Mouse (Mus musculus): Measurements from ENCODE around the gene Top3a. TPM values are rescaled to one million over a fixed set of nuclear protein-coding genes. Genes with fewer than 3 reads are reported as not detected.

Top3a gene
- polyA plus RNA-seq, 1 experiment = 7.3 TPM

GRCm38 (mm10) chr11:60731251-60731650 lies 45.9 kb downstream of the Top3a start:
- WGBS = 93% methylated on average over 14 of the region's 14 CpGs
- H3K27me3 ChIP-seq (ENCODE audit: control insufficient read depth, insufficient read depth, low read length) = no peaks in the 10 kb centered on the region
- H3K36me3 ChIP-seq (ENCODE audit: control insufficient read depth, insufficient read depth, low read length) = peaks cover 5% of the 10 kb centered on the region; the same call in 1 of the 2 replicates
- H3K27ac ChIP-seq (ENCODE audit: insufficient read depth, low read length) = no peak overlapping the region
- no peak overlapping the region for H3K4me3 ChIP-seq (ENCODE audit: extremely low read depth, insufficient read depth, insufficient read length)
- TF ChIP-seq CTCF (IDR thresholded peaks at IDR 0.05; ENCODE audit: extremely low read depth, insufficient read depth, insufficient read length, insufficient replicate concordance) (no peak), POLR2A (IDR thresholded peaks at IDR 0.05; ENCODE audit: low read depth, low read length) (no peak)
- DNase-seq (ENCODE audit: low read depth in 1 of 2, low spot score in 2 of 2) = no peak
- peaks cover 7% of the 10 kb centered on the region; the same call in 1 of the 2 replicates for H3K4me1 ChIP-seq (ENCODE audit: control insufficient read depth, insufficient read depth, insufficient read length)

DNA sequence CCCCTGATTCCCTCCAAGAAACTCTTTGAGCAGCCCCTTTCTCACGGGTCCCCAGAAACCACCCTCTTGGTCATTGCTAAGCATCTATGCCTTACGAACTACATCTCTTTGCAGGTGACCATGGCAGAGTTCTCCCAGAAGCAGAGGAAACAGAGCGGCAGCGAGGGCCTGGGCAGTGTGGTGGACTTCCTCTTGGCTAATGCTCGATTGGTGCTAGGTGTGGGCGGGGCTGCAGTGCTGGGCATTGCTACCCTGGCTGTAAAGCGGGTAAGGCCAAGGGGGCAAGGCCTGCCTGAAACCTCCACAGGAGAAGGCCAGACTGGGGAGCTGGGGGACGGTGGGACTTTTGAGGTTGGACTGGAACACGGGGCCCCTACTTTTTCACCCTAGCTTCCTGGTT lies 47.0 kb downstream of the Top3a start:
- no peak overlapping the region for H3K27ac ChIP-seq (ENCODE audit: insufficient read depth, low read length)
- H3K27me3 ChIP-seq (ENCODE audit: control insufficient read depth, insufficient read depth, low read length) = no peaks in the 10 kb centered on the region
- WGBS = 88% methylated on average over 9 of the region's 9 CpGs
- TF ChIP-seq CTCF (IDR thresholded peaks at IDR 0.05; ENCODE audit: extremely low read depth, insufficient read depth, insufficient read length, insufficient replicate concordance) = no peak
- no peak for TF ChIP-seq POLR2A (IDR thresholded peaks at IDR 0.05; ENCODE audit: low read depth, low read length)
- H3K4me1 ChIP-seq (ENCODE audit: control insufficient read depth, insufficient read depth, insufficient read length) = peaks cover 12% of the 10 kb centered on the region; the same call in 1 of the 2 replicates
- no peak overlapping the region for H3K4me3 ChIP-seq (ENCODE audit: extremely low read depth, insufficient read depth, insufficient read length)
- DNase-seq (ENCODE audit: low read depth in 1 of 2, low spot score in 2 of 2) = no peak
- H3K36me3 ChIP-seq (ENCODE audit: control insufficient read depth, insufficient read depth, low read length) = peaks cover 5% of the 10 kb centered on the region; the same call in 1 of the 2 replicates

- no peak for TF ChIP-seq POLR2A (IDR thresholded peaks at IDR 0.05; ENCODE audit: low read depth, low read length)
- peaks cover 12% of the 10 kb centered on the region; the same call in 1 of the 2 replicates for H3K4me1 ChIP-seq (ENCODE audit: control insufficient read depth, insufficient read depth, insufficient read length)
- H3K27ac ChIP-seq (ENCODE audit: insufficient read depth, low read length) = no peak overlapping the region
- H3K36me3 ChIP-seq (ENCODE audit: control insufficient read depth, insufficient read depth, low read length) = peaks cover 5% of the 10 kb centered on the region; the same call in 1 of the 2 replicates
- no peak for DNase-seq (ENCODE audit: low read depth in 1 of 2, low spot score in 2 of 2)
- WGBS = 79% methylated on average over 6 of the region's 6 CpGs
- H3K4me3 ChIP-seq (ENCODE audit: extremely low read depth, insufficient read depth, insufficient read length) = no peak overlapping the region
- no peaks in the 10 kb centered on the region for H3K27me3 ChIP-seq (ENCODE audit: control insufficient read depth, insufficient read depth, low read length)
Observed at GRCm38 (mm10) chr11:60729217-60729641, 47.9 kb downstream of the Top3a start.

GRCm38 (mm10) chr11:60728260-60728761 lies 48.9 kb downstream of the Top3a start, which contains the start of gene Mief2:
TSS of gene Mief2 (plus strand) at chr11:60728398.
- peak; percentile 90 to 92 for DNase-seq (ENCODE audit: low read depth in 1 of 2, low spot score in 2 of 2)
- TF ChIP-seq CTCF (IDR thresholded peaks at IDR 0.05; ENCODE audit: extremely low read depth, insufficient read depth, insufficient read length, insufficient replicate concordance) (no peak), POLR2A (IDR thresholded peaks at IDR 0.05; ENCODE audit: low read depth, low read length) (peak; percentile 31; the same call in 1 of the 2 replicates)
- peaks cover 12% of the 10 kb centered on the region; the same call in 1 of the 2 replicates for H3K4me1 ChIP-seq (ENCODE audit: control insufficient read depth, insufficient read depth, insufficient read length)
- H3K27ac ChIP-seq (ENCODE audit: insufficient read depth, low read length) = peak within 1 kb of the TSS; percentile 93
- H3K27me3 ChIP-seq (ENCODE audit: control insufficient read depth, insufficient read depth, low read length) = no peaks in the 10 kb centered on the region
- H3K4me3 ChIP-seq (ENCODE audit: extremely low read depth, insufficient read depth, insufficient read length) = peak within 1 kb of the TSS; percentile 99
- WGBS = under 1% methylated on average over 44 of the region's 44 CpGs
- peaks cover 7% of the 10 kb centered on the region; the same call in 1 of the 2 replicates for H3K36me3 ChIP-seq (ENCODE audit: control insufficient read depth, insufficient read depth, low read length)

GRCm38 (mm10) chr11:60727392-60728140 lies 49.6 kb downstream of the Top3a start:
- H3K27me3 ChIP-seq (ENCODE audit: control insufficient read depth, insufficient read depth, low read length) = no peaks in the 10 kb centered on the region
- H3K4me1 ChIP-seq (ENCODE audit: control insufficient read depth, insufficient read depth, insufficient read length) = peaks cover 12% of the 10 kb centered on the region; the same call in 1 of the 2 replicates
- peaks cover 12% of the 10 kb centered on the region for H3K36me3 ChIP-seq (ENCODE audit: control insufficient read depth, insufficient read depth, low read length)
- peak overlapping the region; percentile 92 for H3K27ac ChIP-seq (ENCODE audit: insufficient read depth, low read length)
- TF ChIP-seq CTCF (IDR thresholded peaks at IDR 0.05; ENCODE audit: extremely low read depth, insufficient read depth, insufficient read length, insufficient replicate concordance) (no peak), POLR2A (IDR thresholded peaks at IDR 0.05; ENCODE audit: low read depth, low read length) (no peak)
- DNase-seq (ENCODE audit: low read depth in 1 of 2, low spot score in 2 of 2) = no peak
- 7% methylated on average over 12 of the region's 12 CpGs for WGBS
- H3K4me3 ChIP-seq (ENCODE audit: extremely low read depth, insufficient read depth, insufficient read length) = peak overlapping the region; percentile 99

DNA sequence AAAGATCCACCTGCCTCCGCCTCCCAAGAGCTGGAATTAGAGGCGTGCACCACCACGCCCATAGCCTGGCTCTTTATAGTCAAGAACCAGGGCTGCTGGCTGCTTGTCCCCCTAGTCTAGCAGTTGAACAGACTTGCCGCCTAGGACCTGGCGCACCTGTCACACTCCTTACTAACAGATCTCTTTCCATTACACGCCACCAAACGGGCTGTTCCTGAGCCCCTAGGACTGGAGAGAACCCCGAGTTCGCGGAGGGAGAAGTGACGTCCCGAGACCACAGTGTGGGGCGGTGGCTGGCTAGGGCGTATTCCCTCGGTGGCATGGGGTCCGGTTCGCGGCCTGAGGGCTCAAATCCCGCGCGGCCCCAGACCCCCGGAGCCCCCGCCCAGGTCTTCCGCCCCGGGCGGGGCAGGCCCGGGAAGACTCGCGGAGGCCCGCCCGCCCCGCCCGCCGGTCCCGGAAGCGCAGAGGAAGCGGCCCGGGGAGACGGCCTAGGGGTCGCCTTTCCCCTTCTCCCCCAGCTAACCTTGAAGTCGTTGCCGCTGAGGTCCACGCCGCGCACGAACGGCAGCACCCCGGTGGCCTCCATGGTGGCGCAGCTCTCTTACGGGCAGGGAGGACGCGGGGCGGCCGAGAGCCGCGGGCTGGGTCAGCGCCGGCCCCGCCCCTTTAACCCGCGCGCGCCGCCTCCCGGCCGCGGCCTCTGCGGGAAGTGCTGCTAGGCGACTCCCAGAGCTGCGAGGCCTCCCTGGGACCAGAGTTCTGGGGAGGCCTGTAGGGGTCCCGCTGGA lies 50.4 kb downstream of the Top3a start, which contains the start of gene Flii:
TSS of gene Flii (minus strand) at position 663 of the 791 bp plus-strand sequence.
- WGBS = 1% methylated on average over 55 of the region's 71 CpGs
- peak within 1 kb of the TSS; percentile 92 for H3K27ac ChIP-seq (ENCODE audit: insufficient read depth, low read length)
- peaks cover 10% of the 10 kb centered on the region; the same call in 1 of the 2 replicates for H3K4me1 ChIP-seq (ENCODE audit: control insufficient read depth, insufficient read depth, insufficient read length)
- H3K27me3 ChIP-seq (ENCODE audit: control insufficient read depth, insufficient read depth, low read length) = no peaks in the 10 kb centered on the region
- peaks cover 16% of the 10 kb centered on the region for H3K36me3 ChIP-seq (ENCODE audit: control insufficient read depth, insufficient read depth, low read length)
- peak within 1 kb of the TSS; percentile 99 for H3K4me3 ChIP-seq (ENCODE audit: extremely low read depth, insufficient read depth, insufficient read length)
- DNase-seq (ENCODE audit: low read depth in 1 of 2, low spot score in 2 of 2) = peak; percentile 56 to 79
- peak; percentile 38; the same call in 1 of the 2 replicates for TF ChIP-seq POLR2A (IDR thresholded peaks at IDR 0.05; ENCODE audit: low read depth, low read length)
- peak; percentile 46; the same call in 1 of the 2 replicates for TF ChIP-seq CTCF (IDR thresholded peaks at IDR 0.05; ENCODE audit: extremely low read depth, insufficient read depth, insufficient read length, insufficient replicate concordance)
